Mouse (Mus musculus): ENCODE measurements at regions not wholly inside any gene's neighbourhood (a gene's known extent, or its start where the extent isn't known, plus 50 kb on each side); places are given as distances from the start of the nearest gene placed in this dataset.
A peak's percentile ranks its signal among the peaks of the same experiment; 100 is the strongest.

- peak; percentile 22 to 71 for DNase-seq
Observed at GRCm38 (mm10) chr12:93549900-93550299, 1700.9 kb upstream of the Sel1l start.

- no peak for DNase-seq
Observed at GRCm38 (mm10) chr12:93523465-93523864, 1674.5 kb upstream of the Sel1l start.

- DNase-seq = no peak
Observed at GRCm38 (mm10) chr12:93486381-93486780, 1637.4 kb upstream of the Sel1l start.

GRCm38 (mm10) chr12:93462106-93462505 lies 1613.1 kb upstream of the Sel1l start:
- DNase-seq = no peak

GRCm38 (mm10) chr12:93449436-93449835 lies 1600.5 kb upstream of the Sel1l start:
- DNase-seq = no peak

GRCm38 (mm10) chr12:93429218-93429617 lies 1580.3 kb upstream of the Sel1l start:
- peak; percentile 7 to 22 for DNase-seq

- no peak for DNase-seq
Observed at GRCm38 (mm10) chr12:93427988-93428387, 1579.0 kb upstream of the Sel1l start.

GRCm38 (mm10) chr12:93416381-93416780 lies 1567.4 kb upstream of the Sel1l start:
- no peak for DNase-seq

- DNase-seq = no peak
Observed at GRCm38 (mm10) chr12:93415791-93416190, 1566.8 kb upstream of the Sel1l start.

- DNase-seq = no peak
Observed at GRCm38 (mm10) chr12:93385578-93385977, 1536.6 kb upstream of the Sel1l start.

- no peak for DNase-seq
Observed at GRCm38 (mm10) chr12:93342933-93343332, 1494.0 kb upstream of the Sel1l start.

- no peak for DNase-seq
Observed at GRCm38 (mm10) chr12:93342525-93342924, 1493.6 kb upstream of the Sel1l start.

- DNase-seq = no peak
Observed at GRCm38 (mm10) chr12:93335520-93335919, 1486.6 kb upstream of the Sel1l start.

- no peak for DNase-seq
Observed at GRCm38 (mm10) chr12:93312214-93312613, 1463.3 kb upstream of the Sel1l start.

- peak; percentile 40 to 48 for DNase-seq
Observed at GRCm38 (mm10) chr12:93281816-93282215, 1432.9 kb upstream of the Sel1l start.

- DNase-seq = no peak
Observed at GRCm38 (mm10) chr12:93273652-93274051, 1424.7 kb upstream of the Sel1l start.

- DNase-seq = no peak
Observed at GRCm38 (mm10) chr12:93230237-93230636, 1381.3 kb upstream of the Sel1l start.

- no peak for DNase-seq
Observed at GRCm38 (mm10) chr12:93226826-93227225, 1377.9 kb upstream of the Sel1l start.

GRCm38 (mm10) chr12:93221179-93221922 lies 1372.4 kb upstream of the Sel1l start:
- peak; percentile 4 to 5 for DNase-seq

GRCm38 (mm10) chr12:93207596-93207995 lies 1358.6 kb upstream of the Sel1l start:
- DNase-seq = no peak

GRCm38 (mm10) chr12:93188940-93189339 lies 1340.0 kb upstream of the Sel1l start:
- no peak for DNase-seq

GRCm38 (mm10) chr12:93173744-93174143 lies 1324.8 kb upstream of the Sel1l start:
- DNase-seq = no peak

GRCm38 (mm10) chr12:93160252-93160651 lies 1311.3 kb upstream of the Sel1l start:
- peak; percentile 33 to 37 for DNase-seq

- peak; percentile 70 to 74 for DNase-seq
Observed at GRCm38 (mm10) chr12:93152618-93153245, 1303.8 kb upstream of the Sel1l start.

Measured in cerebellum, postnatal 10 days (tissue).